Mouse (Mus musculus) lung, adult 2 months (tissue): ENCODE results near the gene Per1.

Source experiments
- CTCF ChIP-seq: fragments of 200-500 bp; IDR thresholded peaks from 2 replicates; pipeline ENCODE4 v1.5.1; 2011; ENCODE audit warnings: mild to moderate bottlenecking, low read length, control low read depth; ENCODE audit not compliant: insufficient read depth
- POLR2A ChIP-seq: fragments of 200-500 bp; IDR thresholded peaks from 2 replicates; pipeline ENCODE4 v1.6.1; 2011; ENCODE audit warnings: low read depth, mild to moderate bottlenecking, control low read depth, low read length, borderline replicate concordance; ENCODE audit errors: extremely low read depth

GRCm38 (mm10) chr11:69065394-69065925, 29.6 kb upstream of the Per1 start:
- no peak for TF ChIP-seq POLR2A
- TF ChIP-seq CTCF = no peak
